Mouse (Mus musculus): ENCODE data around the gene Lzts2. TPM values are rescaled to one million over a fixed set of nuclear protein-coding genes. Genes with fewer than 3 reads are reported as not detected.

Lzts2 gene
- polyA plus RNA-seq, 1 experiment from 2014 or later, result 107 TPM

- Histone ChIP-seq H3K36me3 (peaks cover 4% of the 10 kb centered on the region; the same call in 1 of the 2 replicates), H3K4me3 (no peak overlapping the region), H3K9ac (no peak overlapping the region), H3K4me1 (peaks cover 28% of the 10 kb centered on the region), H3K27me3 (no peaks in the 10 kb centered on the region), H3K27ac (no peak overlapping the region), H3K4me2 (replicated peaks) (no peak overlapping the region), H3K9me3 (no peaks in the 10 kb centered on the region)
- WGBS, result 62% methylated on average over 6 of the region's 6 CpGs
- no peak for ATAC-seq (ENCODE audit: insufficient number of reproducible peaks, insufficient read depth, low FRiP score, low TSS enrichment)
Measured at GRCm38 (mm10) chr19:44987851-44988250, 26.4 kb upstream of the Lzts2 start.

- peak overlapping the region; percentile 90 for H3K4me2 ChIP-seq (replicated peaks)
- WGBS, result 28% methylated on average over 9 of the region's 9 CpGs
Measured at GRCm38 (mm10) chr19:44988321-44988720, 25.9 kb upstream of the Lzts2 start.

GRCm38 (mm10) chr19:44988831-44989566 lies 25.2 kb upstream of the Lzts2 start, which contains the start of gene Sema4g:
TSS of gene Sema4g (plus strand) at chr19:44989101.
- ATAC-seq (ENCODE audit: insufficient number of reproducible peaks, insufficient read depth, low FRiP score, low TSS enrichment), result peak; percentile 69
- Histone ChIP-seq H3K27me3 (no peaks in the 10 kb centered on the region), H3K36me3 (peaks cover 6% of the 10 kb centered on the region; the same call in 1 of the 2 replicates), H3K4me2 (replicated peaks) (peak within 1 kb of the TSS; percentile 90), H3K4me1 (peaks cover 28% of the 10 kb centered on the region), H3K27ac (peak within 1 kb of the TSS; percentile 23; the same call in 1 of the 2 replicates), H3K4me3 (peak within 1 kb of the TSS; percentile 63), H3K9me3 (no peaks in the 10 kb centered on the region), H3K9ac (peak within 1 kb of the TSS; percentile 65)
- under 1% methylated on average over 54 of the region's 58 CpGs for WGBS

More at GRCm38 (mm10) chr19:44988321-44988720, 25.9 kb upstream of the Lzts2 start:
- Histone ChIP-seq H3K27me3 (no peaks in the 10 kb centered on the region), H3K9me3 (no peaks in the 10 kb centered on the region), H3K27ac (no peak overlapping the region), H3K4me3 (peak overlapping the region; percentile 63), H3K4me1 (peaks cover 28% of the 10 kb centered on the region), H3K36me3 (peaks cover 6% of the 10 kb centered on the region; the same call in 1 of the 2 replicates), H3K9ac (peak overlapping the region; percentile 65)
- ATAC-seq (ENCODE audit: insufficient number of reproducible peaks, insufficient read depth, low FRiP score, low TSS enrichment), result no peak

- Histone ChIP-seq H3K27ac (peak overlapping the region; percentile 23; the same call in 1 of the 2 replicates), H3K4me1 (peaks cover 28% of the 10 kb centered on the region), H3K9ac (peak overlapping the region; percentile 65), H3K4me2 (replicated peaks) (peak overlapping the region; percentile 90), H3K27me3 (no peaks in the 10 kb centered on the region), H3K4me3 (peak overlapping the region; percentile 63), H3K9me3 (no peaks in the 10 kb centered on the region), H3K36me3 (peaks cover 8% of the 10 kb centered on the region; the same call in 1 of the 2 replicates)
- WGBS, result 5% methylated on average over 22 of the region's 22 CpGs
- no peak for ATAC-seq (ENCODE audit: insufficient number of reproducible peaks, insufficient read depth, low FRiP score, low TSS enrichment)
Measured at GRCm38 (mm10) chr19:44989567-44990495, 24.4 kb upstream of the Lzts2 start.

- H3K27ac ChIP-seq, result no peak overlapping the region
- peak overlapping the region; percentile 90; the same call in 1 of the 2 replicates for H3K4me2 ChIP-seq (replicated peaks)
- no peaks in the 10 kb centered on the region for H3K9me3 ChIP-seq
Measured at GRCm38 (mm10) chr19:44991031-44991430, 23.2 kb upstream of the Lzts2 start.

GRCm38 (mm10) chr19:44992246-44992645 lies 22.0 kb upstream of the Lzts2 start:
- Histone ChIP-seq H3K36me3 (peaks cover 14% of the 10 kb centered on the region), H3K9ac (no peak overlapping the region), H3K4me1 (peaks cover 28% of the 10 kb centered on the region), H3K27me3 (no peaks in the 10 kb centered on the region), H3K27ac (no peak overlapping the region), H3K4me2 (replicated peaks) (no peak overlapping the region), H3K4me3 (no peak overlapping the region), H3K9me3 (no peaks in the 10 kb centered on the region)
- 31% methylated on average over 7 of the region's 7 CpGs for WGBS
- no peak for ATAC-seq (ENCODE audit: insufficient number of reproducible peaks, insufficient read depth, low FRiP score, low TSS enrichment)

More at GRCm38 (mm10) chr19:44991031-44991430, 23.2 kb upstream of the Lzts2 start:
- 75% methylated on average over 8 of the region's 8 CpGs for WGBS
- peaks cover 28% of the 10 kb centered on the region for H3K4me1 ChIP-seq
- no peaks in the 10 kb centered on the region for H3K27me3 ChIP-seq
- ATAC-seq (ENCODE audit: insufficient number of reproducible peaks, insufficient read depth, low FRiP score, low TSS enrichment), result no peak
- H3K9ac ChIP-seq, result 0 out of 2 replicates have a peak overlapping the region, but pooled peaks have one; percentile 65
- H3K36me3 ChIP-seq, result peaks cover 9% of the 10 kb centered on the region; the same call in 1 of the 2 replicates
- no peak overlapping the region for H3K4me3 ChIP-seq

- Histone ChIP-seq H3K4me2 (replicated peaks) (no peak overlapping the region), H3K27ac (no peak overlapping the region), H3K36me3 (peaks cover 19% of the 10 kb centered on the region), H3K27me3 (no peaks in the 10 kb centered on the region), H3K4me3 (no peak overlapping the region), H3K4me1 (peaks cover 28% of the 10 kb centered on the region), H3K9me3 (no peaks in the 10 kb centered on the region), H3K9ac (no peak overlapping the region)
- WGBS, result 58% methylated on average over 7 of the region's 7 CpGs
- ATAC-seq (ENCODE audit: insufficient number of reproducible peaks, insufficient read depth, low FRiP score, low TSS enrichment), result no peak
Measured at GRCm38 (mm10) chr19:44992712-44993111, 21.5 kb upstream of the Lzts2 start.

GRCm38 (mm10) chr19:44997786-44998185 lies 16.4 kb upstream of the Lzts2 start:
- H3K27ac ChIP-seq, result no peak overlapping the region
- no peaks in the 10 kb centered on the region for H3K27me3 ChIP-seq
- no peak overlapping the region for H3K4me2 ChIP-seq (replicated peaks)
- H3K36me3 ChIP-seq, result peaks cover 58% of the 10 kb centered on the region
- no peak overlapping the region for H3K9ac ChIP-seq
- no peaks in the 10 kb centered on the region for H3K4me1 ChIP-seq
- WGBS, result 61% methylated on average over 11 of the region's 11 CpGs
- no peak for ATAC-seq (ENCODE audit: insufficient number of reproducible peaks, insufficient read depth, low FRiP score, low TSS enrichment)
- H3K9me3 ChIP-seq, result no peaks in the 10 kb centered on the region
- no peak overlapping the region for H3K4me3 ChIP-seq

GRCm38 (mm10) chr19:44999647-45000046 lies 14.6 kb upstream of the Lzts2 start:
- Histone ChIP-seq H3K4me2 (replicated peaks) (no peak overlapping the region), H3K36me3 (peaks cover 72% of the 10 kb centered on the region), H3K27me3 (no peaks in the 10 kb centered on the region), H3K27ac (no peak overlapping the region), H3K4me3 (no peak overlapping the region), H3K4me1 (no peaks in the 10 kb centered on the region), H3K9ac (no peak overlapping the region), H3K9me3 (no peaks in the 10 kb centered on the region)
- no peak for ATAC-seq (ENCODE audit: insufficient number of reproducible peaks, insufficient read depth, low FRiP score, low TSS enrichment)
- 87% methylated on average over 8 of the region's 8 CpGs for WGBS

- H3K27me3 ChIP-seq, result no peaks in the 10 kb centered on the region
- H3K4me2 ChIP-seq (replicated peaks), result no peak overlapping the region
- no peak overlapping the region for H3K27ac ChIP-seq
- H3K4me1 ChIP-seq, result peaks cover 11% of the 10 kb centered on the region
- H3K9me3 ChIP-seq, result no peaks in the 10 kb centered on the region
- H3K9ac ChIP-seq, result no peak overlapping the region
- no peak overlapping the region for H3K4me3 ChIP-seq
- peaks cover 64% of the 10 kb centered on the region for H3K36me3 ChIP-seq
- ATAC-seq (ENCODE audit: insufficient number of reproducible peaks, insufficient read depth, low FRiP score, low TSS enrichment), result no peak
- 69% methylated on average over 3 of the region's 3 CpGs for WGBS
Measured at GRCm38 (mm10) chr19:45002301-45002700, 11.9 kb upstream of the Lzts2 start.

GRCm38 (mm10) chr19:45003740-45004516 lies 10.3 kb upstream of the Lzts2 start:
- peaks cover 53% of the 10 kb centered on the region for H3K36me3 ChIP-seq
- no peak overlapping the region for H3K9ac ChIP-seq
- no peaks in the 10 kb centered on the region for H3K9me3 ChIP-seq
- H3K27me3 ChIP-seq, result no peaks in the 10 kb centered on the region
- ATAC-seq (ENCODE audit: insufficient number of reproducible peaks, insufficient read depth, low FRiP score, low TSS enrichment), result no peak
- peaks cover 19% of the 10 kb centered on the region for H3K4me1 ChIP-seq
- 83% methylated on average over 7 of the region's 7 CpGs for WGBS
- H3K4me2 ChIP-seq (replicated peaks), result no peak overlapping the region
- no peak overlapping the region for H3K4me3 ChIP-seq
- H3K27ac ChIP-seq, result no peak overlapping the region

All from embryonic facial prominence, embryonic 12.5 days (tissue).